Comparison of ENCODE assay signal across 15 mouse cellular contexts in the genomic region with DNA sequence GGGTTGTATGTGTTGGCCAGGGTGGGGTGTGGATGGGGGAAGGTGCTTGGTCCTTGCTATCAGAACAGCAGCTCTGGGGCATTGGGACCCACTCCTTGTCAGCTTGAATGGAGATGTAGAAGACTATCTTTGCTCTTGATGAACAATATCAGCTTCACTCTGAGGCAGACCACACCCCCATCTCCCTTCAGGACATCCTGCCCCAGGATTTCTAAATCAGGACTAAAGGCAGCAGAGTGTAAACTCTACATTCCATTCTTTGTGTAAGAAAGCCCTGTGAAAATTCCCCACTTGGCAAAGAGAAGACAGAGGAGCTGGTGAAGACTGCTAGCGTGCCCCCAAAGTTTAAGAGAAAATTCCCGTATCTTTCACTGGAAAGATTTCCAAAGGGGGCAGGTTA. TPM values are rescaled to one million over a fixed set of nuclear protein-coding genes. Genes with fewer than 3 reads are reported as not detected.
DNase-seq lines count a peak whose midpoint lies in the region; ATAC-seq and TF ChIP-seq lines count a peak whose summit lies in the region.
"Had no signal": no experiment of that assay in that cellular context is flagged by ENCODE, and none has a peak within 500 bp of the region (broad histone marks: within the 10 kb centered on the region; RNA-seq: fewer than 3 reads in every experiment).

No protein-coding gene starts in this region.

- ATAC-seq in kidney, embryonic 16.5 days (ENCODE audit: low FRiP score, low TSS enrichment): peak; percentile 35; the same call in 1 of the 2 replicates
- ATAC-seq in kidney, postnatal 0 days (replicated peaks; ENCODE audit: low FRiP score, low read depth): no peak
- ATAC-seq in stomach, embryonic 16.5 days (ENCODE audit: insufficient read depth, low FRiP score): no peak

- H3K4me3 ChIP-seq in gastrocnemius, adult 2 months: no peak overlapping the region
- no peak overlapping the region for H3K4me3 ChIP-seq in kidney, embryonic 16.5 days (ENCODE audit: low read length)
- no peak overlapping the region for H3K4me3 ChIP-seq in kidney, postnatal 0 days (replicated peaks; ENCODE audit: low read depth, low read length)
- no peak overlapping the region for H3K4me3 ChIP-seq in stomach, embryonic 16.5 days (replicated peaks; ENCODE audit: low read length)
- H3K4me3 ChIP-seq: megakaryocyte, embryonic 14.5 days had no signal

- no peaks in the 10 kb centered on the region for H3K9me3 ChIP-seq in kidney, embryonic 16.5 days (ENCODE audit: low read length)
- H3K9me3 ChIP-seq in kidney, postnatal 0 days (replicated peaks; ENCODE audit: low read length): no peaks in the 10 kb centered on the region
- no peaks in the 10 kb centered on the region for H3K9me3 ChIP-seq in stomach, embryonic 16.5 days (replicated peaks; ENCODE audit: control insufficient read depth, low read length)
- H3K9me3 ChIP-seq: megakaryocyte, embryonic 14.5 days had no signal

- TF ChIP-seq CTCF in gastrocnemius, adult 2 months (IDR thresholded peaks at IDR 0.05): no peak
- no peak for TF ChIP-seq CTCF in kidney, postnatal 0 days (IDR thresholded peaks at IDR 0.05; ENCODE audit: low read depth)

- H3K27ac ChIP-seq in gastrocnemius, adult 2 months: peak overlapping the region; percentile 28; the same call in 1 of the 2 replicates
- H3K27ac ChIP-seq in kidney, embryonic 16.5 days (ENCODE audit: low read length): peak overlapping the region; percentile 76
- H3K27ac ChIP-seq in kidney, postnatal 0 days: peak overlapping the region; percentile 37; the same call in 1 of the 2 replicates
- H3K27ac ChIP-seq in stomach, embryonic 16.5 days (ENCODE audit: low read length): peak overlapping the region; percentile 40

- H3K27me3 ChIP-seq in kidney, embryonic 16.5 days (ENCODE audit: insufficient read depth, low read length): no peaks in the 10 kb centered on the region
- no peaks in the 10 kb centered on the region for H3K27me3 ChIP-seq in kidney, postnatal 0 days (ENCODE audit: insufficient read depth, low read length)
- H3K27me3 ChIP-seq in stomach, embryonic 16.5 days (ENCODE audit: control insufficient read depth, insufficient read depth, low read length): no peaks in the 10 kb centered on the region

- no peaks in the 10 kb centered on the region for H3K36me3 ChIP-seq in kidney, embryonic 16.5 days (ENCODE audit: insufficient read depth, low read length)
- H3K36me3 ChIP-seq in kidney, postnatal 0 days (ENCODE audit: insufficient read depth, low read length): no peaks in the 10 kb centered on the region
- H3K36me3 ChIP-seq in stomach, embryonic 16.5 days (ENCODE audit: control insufficient read depth, insufficient read depth, low read length): no peaks in the 10 kb centered on the region

- peaks cover 14% of the 10 kb centered on the region for H3K4me1 ChIP-seq in kidney, embryonic 16.5 days (ENCODE audit: insufficient read depth, low read length)
- H3K4me1 ChIP-seq in kidney, postnatal 0 days (replicated peaks; ENCODE audit: insufficient read depth, low read length): peaks cover 5% of the 10 kb centered on the region; the same call in 1 of the 2 replicates
- no peaks in the 10 kb centered on the region for H3K4me1 ChIP-seq in stomach, embryonic 16.5 days (ENCODE audit: control insufficient read depth, insufficient read depth, low read length)

- H3K9ac ChIP-seq in kidney, embryonic 16.5 days (replicated peaks; ENCODE audit: low read length): no peak overlapping the region
- H3K9ac ChIP-seq in kidney, postnatal 0 days (ENCODE audit: low read depth, low read length): no peak overlapping the region
- H3K9ac ChIP-seq in stomach, embryonic 16.5 days (ENCODE audit: low read length): no peak overlapping the region

- no peak overlapping the region for H3K4me2 ChIP-seq in kidney, embryonic 16.5 days (replicated peaks; ENCODE audit: low read depth, low read length)
- H3K4me2 ChIP-seq in kidney, postnatal 0 days (ENCODE audit: low read length): no peak overlapping the region
- H3K4me2 ChIP-seq in stomach, embryonic 16.5 days (ENCODE audit: low read depth, low read length): no peak overlapping the region

- no peak for DNase-seq in gastrocnemius, adult 2 months
- DNase-seq in gastrocnemius, postnatal 14 days: no peak
- no peak for DNase-seq in kidney, adult 18-20 months
- peak; percentile 51 for DNase-seq in kidney, postnatal 0 days (ENCODE audit: low spot score)
- DNase-seq in left cerebral cortex, adult 8-10 months (ENCODE audit: low spot score in 2 of 2): no peak
- no peak for DNase-seq in adrenal gland, postnatal 10 days
- DNase-seq: cerebellum, adult 8-10 months; embryo, embryonic 11 days; gastrocnemius, postnatal 36 days; layer of hippocampus, postnatal 36 days; liver; thymus, adult 2 months had no signal

- 72% methylated on average over 2 of the region's 2 CpGs for WGBS in kidney, embryonic 16.5 days
- WGBS in kidney, postnatal 0 days: 72% methylated on average over 2 of the region's 2 CpGs
- WGBS in stomach, embryonic 16.5 days: 39% methylated on average over 2 of the region's 2 CpGs

- intact Hi-C loops in gastrocnemius, adult 2 months (cut with DNase I): no loop called here
- intact Hi-C loops in gastrocnemius, postnatal 14 days (cut with DNase I; ENCODE audit: low total_unique reads): no loop called here

RNA-seq across cellular contexts. Expression of a gene that starts 18.6 kb away (rescaled TPM):
- 1 to 10 TPM; 9.2 to 9.5 TPM for total RNA-seq in gastrocnemius, adult 2 months (2021)
- total RNA-seq in gastrocnemius, postnatal 14 days (2021): 10 to 100 TPM in 1 of 2 experiments, 1 to 10 TPM in 1; 7.8 to 10.7 TPM
- 36.1 and 37.3 TPM in 2 replicates for polyA plus RNA-seq in kidney, embryonic 16.5 days (2015; fragmentation: Nextera tagmentation; extraction: Ambion mirVana)
- polyA plus RNA-seq in kidney, postnatal 0 days (2015; fragmentation: Nextera tagmentation; extraction: Ambion mirVana): 29.8 and 32.6 TPM in 2 replicates
- polyA plus RNA-seq in stomach, embryonic 16.5 days (2015; fragmentation: Nextera tagmentation; extraction: Ambion mirVana): 47.5 and 48.6 TPM in 2 replicates
- 100 to 1,000 TPM; 184 to 215 (median 198) TPM for total RNA-seq in left cerebral cortex, adult 8-10 months (2022)
- 10 to 100 TPM; 69.2 to 89.2 TPM for total RNA-seq in adrenal gland, postnatal 10 days (2021)

RNA-seq across cellular contexts. Expression of a gene that starts 43.2 kb away (rescaled TPM):
- 1 to 10 TPM; 1.2 to 2.7 TPM for total RNA-seq in gastrocnemius, adult 2 months (2021)
- total RNA-seq in gastrocnemius, postnatal 14 days (2021): 1 to 10 TPM; 1.9 to 2.4 TPM
- 5.8 and 6.7 TPM in 2 replicates for polyA plus RNA-seq in kidney, embryonic 16.5 days (2015; fragmentation: Nextera tagmentation; extraction: Ambion mirVana)
- 13.9 and 14.3 TPM in 2 replicates for polyA plus RNA-seq in kidney, postnatal 0 days (2015; fragmentation: Nextera tagmentation; extraction: Ambion mirVana)
- 5.6 and 9.8 TPM in 2 replicates for polyA plus RNA-seq in stomach, embryonic 16.5 days (2015; fragmentation: Nextera tagmentation; extraction: Ambion mirVana)
- 1 to 10 TPM; 2.6 to 4.5 (median 3.6) TPM for total RNA-seq in left cerebral cortex, adult 8-10 months (2022)
- 1 to 10 TPM; 3.9 to 5.2 TPM for total RNA-seq in adrenal gland, postnatal 10 days (2021)

Comparison
In these comparisons a context has a peak if more than half of its experiments do, and no peak if none do; other contexts are left out.
1. RNA of a gene that starts 18.6 kb away (total RNA-seq): 184 to 215 TPM in left cerebral cortex, adult 8-10 months and 69.2 to 89.2 TPM in adrenal gland, postnatal 10 days; 7.8 to 10.7 TPM in gastrocnemius, postnatal 14 days and 9.2 to 9.5 TPM in gastrocnemius, adult 2 months; every median in the first group is over 4 times any median in the second.
2. Peak in every context shown above with its lines, with median percentiles within 50 percentile points of each other: H3K27ac ChIP-seq.